Mouse (Mus musculus) embryonic facial prominence, embryonic 11.5 days (tissue): Measurements from ENCODE around the gene Spop. TPM values are rescaled to one million over a fixed set of nuclear protein-coding genes. Genes with fewer than 3 reads are reported as not detected.

Experiments
- ATAC-seq: fragments of 200-750 bp; cut with Nextera tagmentation; replicated peaks from 2 replicates; pipeline ENCODE4 v1.8.0; 2017; ENCODE audit warnings: low read depth; ENCODE audit not compliant: insufficient number of reproducible peaks, low FRiP score, low TSS enrichment
- DNase-seq: peaks from one replicate; pipeline ENCODE4 v3.0.0-alpha.2; 2015; ENCODE audit warnings: low spot score
- H3K27ac ChIP-seq: fragments of 300-500 bp; sonication (generic); replicated peaks from 2 replicates; pipeline ENCODE4 v1.5.1; 2014; ENCODE audit warnings: mild to moderate bottlenecking, low read depth, low read length, control low read depth
- H3K27me3 ChIP-seq: fragments of 300-500 bp; sonication (generic); 2 replicates; pipeline ENCODE4 v1.6.1; 2014; ENCODE audit warnings: mild to moderate bottlenecking, low read length, moderate library complexity, mixed read lengths; ENCODE audit not compliant: control insufficient read depth, insufficient read depth
- H3K36me3 ChIP-seq: fragments of 300-500 bp; sonication (generic); replicated peaks from 2 replicates; pipeline ENCODE4 v1.6.1; 2014; ENCODE audit warnings: low read depth, mild to moderate bottlenecking, low read length, moderate library complexity, mixed read lengths; ENCODE audit not compliant: control insufficient read depth, insufficient read depth
- H3K4me1 ChIP-seq: fragments of 300-500 bp; sonication (generic); 2 replicates; pipeline ENCODE4 v1.6.1; 2014; ENCODE audit warnings: low read length, mixed read lengths; ENCODE audit not compliant: control insufficient read depth, insufficient read depth
- H3K4me2 ChIP-seq: fragments of 300-500 bp; sonication (generic); 2 replicates; pipeline ENCODE4 v1.6.1; 2014; ENCODE audit warnings: low read depth, mild to moderate bottlenecking, control low read depth, low read length, moderate library complexity
- H3K4me3 ChIP-seq: fragments of 300-500 bp; sonication (generic); 2 replicates; pipeline ENCODE4 v1.5.1; 2014; ENCODE audit warnings: low read depth, low read length, control low read depth
- H3K9ac ChIP-seq: fragments of 300-500 bp; sonication (generic); replicated peaks from 2 replicates; pipeline ENCODE4 v1.6.1; 2014; ENCODE audit warnings: mild to moderate bottlenecking, control low read depth, low read length
- H3K9me3 ChIP-seq: fragments of 300-500 bp; sonication (generic); replicated peaks from 2 replicates; pipeline ENCODE4 v1.6.1; 2016; ENCODE audit warnings: mild to moderate bottlenecking, low read length, inconsistent platforms, mixed read lengths; ENCODE audit not compliant: control insufficient read depth
- WGBS: fragments of 180-500 bp; shearing (Covaris S2); extraction: QIAGEN DNeasy Blood & Tissue Kit; methylation state at CpG from one replicate; pipeline ENCODE4 v1.1.7; 2014; 5-methylcytosine and 5-hydroxymethylcytosine counted together
- polyA plus RNA-seq: library from polyadenylated mRNA; unstranded; fragments of >200 nt; fragmentation: Nextera tagmentation; extraction: Ambion mirVana; gene quantifications from 2 replicates; pipeline ENCODE4 v1.2.1, GENCODE M21; 2014

Spop gene
- polyA plus RNA-seq, 1 experiment from 2014 or later: 95.3 TPM

GRCm38 (mm10) chr11:95369964-95370890 lies 43.7 kb upstream of the Spop start:
- ATAC-seq (no peak), DNase-seq (no peak)
- WGBS: 74% methylated on average over 15 of the region's 15 CpGs
- Histone ChIP-seq H3K4me2 (no peak overlapping the region), H3K27me3 (no peaks in the 10 kb centered on the region), H3K9me3 (no peaks in the 10 kb centered on the region), H3K27ac (no peak overlapping the region), H3K4me3 (no peak overlapping the region), H3K36me3 (peaks cover 4% of the 10 kb centered on the region; the same call in 1 of the 2 replicates), H3K4me1 (no peaks in the 10 kb centered on the region), H3K9ac (no peak overlapping the region)

GRCm38 (mm10) chr11:95371182-95371581 lies 42.7 kb upstream of the Spop start:
- no peaks in the 10 kb centered on the region for H3K27me3 ChIP-seq
- no peaks in the 10 kb centered on the region for H3K9me3 ChIP-seq
- H3K4me2 ChIP-seq: no peak overlapping the region
- no peak overlapping the region for H3K27ac ChIP-seq
- WGBS: 88% methylated on average over 7 of the region's 7 CpGs
- DNase-seq (no peak), ATAC-seq (no peak)
- no peaks in the 10 kb centered on the region for H3K4me1 ChIP-seq
- no peak overlapping the region for H3K4me3 ChIP-seq
- no peak overlapping the region for H3K9ac ChIP-seq
- H3K36me3 ChIP-seq: peaks cover 7% of the 10 kb centered on the region

- no peak overlapping the region for H3K4me2 ChIP-seq
- H3K4me3 ChIP-seq: no peak overlapping the region
- ATAC-seq: no peak
- no peaks in the 10 kb centered on the region for H3K27me3 ChIP-seq
- DNase-seq: no peak
- no peak overlapping the region for H3K9ac ChIP-seq
- no peak overlapping the region for H3K27ac ChIP-seq
- peaks cover 5% of the 10 kb centered on the region for H3K36me3 ChIP-seq
- no peaks in the 10 kb centered on the region for H3K9me3 ChIP-seq
- 83% methylated on average over 9 of the region's 9 CpGs for WGBS
- H3K4me1 ChIP-seq: no peaks in the 10 kb centered on the region
Observed at GRCm38 (mm10) chr11:95378926-95379325, 35.0 kb upstream of the Spop start.

GRCm38 (mm10) chr11:95379552-95379951 lies 34.3 kb upstream of the Spop start:
- H3K9me3 ChIP-seq: no peaks in the 10 kb centered on the region
- WGBS: 77% methylated on average over 5 of the region's 5 CpGs
- ATAC-seq: no peak
- peaks cover 5% of the 10 kb centered on the region for H3K36me3 ChIP-seq
- no peak for DNase-seq
- H3K27ac ChIP-seq: no peak overlapping the region
- no peak overlapping the region for H3K4me3 ChIP-seq
- no peak overlapping the region for H3K9ac ChIP-seq
- no peaks in the 10 kb centered on the region for H3K27me3 ChIP-seq
- no peaks in the 10 kb centered on the region; the same call in 1 of the 2 replicates for H3K4me1 ChIP-seq
- no peak overlapping the region for H3K4me2 ChIP-seq

GRCm38 (mm10) chr11:95380711-95381110 lies 33.2 kb upstream of the Spop start:
- Histone ChIP-seq H3K9me3 (no peaks in the 10 kb centered on the region), H3K36me3 (peaks cover under 1% of the 10 kb centered on the region; the same call in 1 of the 2 replicates), H3K4me3 (no peak overlapping the region), H3K27me3 (no peaks in the 10 kb centered on the region), H3K9ac (no peak overlapping the region), H3K27ac (no peak overlapping the region), H3K4me1 (no peaks in the 10 kb centered on the region; the same call in 1 of the 2 replicates), H3K4me2 (no peak overlapping the region)
- DNase-seq: no peak
- ATAC-seq: no peak
- WGBS: 87% methylated on average over 7 of the region's 7 CpGs

- Histone ChIP-seq H3K4me2 (no peak overlapping the region), H3K27ac (no peak overlapping the region), H3K4me1 (no peaks in the 10 kb centered on the region; the same call in 1 of the 2 replicates), H3K27me3 (no peaks in the 10 kb centered on the region), H3K36me3 (no peaks in the 10 kb centered on the region), H3K9ac (no peak overlapping the region), H3K9me3 (no peaks in the 10 kb centered on the region), H3K4me3 (no peak overlapping the region)
- DNase-seq (no peak), ATAC-seq (no peak)
- 95% methylated on average over 1 of the region's 1 CpGs for WGBS
Observed at GRCm38 (mm10) chr11:95381146-95381545, 32.7 kb upstream of the Spop start.

- DNase-seq (no peak), ATAC-seq (no peak)
- Histone ChIP-seq H3K36me3 (peaks cover 2% of the 10 kb centered on the region), H3K4me1 (no peaks in the 10 kb centered on the region; the same call in 1 of the 2 replicates), H3K9me3 (no peaks in the 10 kb centered on the region), H3K9ac (no peak overlapping the region), H3K27me3 (no peaks in the 10 kb centered on the region), H3K4me3 (no peak overlapping the region), H3K4me2 (no peak overlapping the region), H3K27ac (no peak overlapping the region)
- 93% methylated on average over 5 of the region's 5 CpGs for WGBS
Observed at GRCm38 (mm10) chr11:95383331-95383986, 30.4 kb upstream of the Spop start.

- Histone ChIP-seq H3K9me3 (no peaks in the 10 kb centered on the region), H3K4me3 (no peak overlapping the region), H3K27ac (no peak overlapping the region), H3K4me2 (no peak overlapping the region), H3K4me1 (no peaks in the 10 kb centered on the region; the same call in 1 of the 2 replicates), H3K36me3 (peaks cover 5% of the 10 kb centered on the region), H3K9ac (peak overlapping the region; percentile 40; the same call in 1 of the 2 replicates), H3K27me3 (no peaks in the 10 kb centered on the region)
- no peak for DNase-seq
- WGBS: 42% methylated on average over 9 of the region's 9 CpGs
- no peak for ATAC-seq
Observed at GRCm38 (mm10) chr11:95384004-95384318, 29.9 kb upstream of the Spop start.
